Mouse (Mus musculus): ENCODE measurements at regions not wholly inside any gene's neighbourhood (a gene's known extent, or its start where the extent isn't known, plus 50 kb on each side); places are given as distances from the start of the nearest gene placed in this dataset.
A peak's percentile ranks its signal among the peaks of the same experiment; 100 is the strongest.

GRCm38 (mm10) chr2:51452816-51453215 is 174.5 kb upstream of the Tas2r134 start:
- no peak for DNase-seq (ENCODE audit: low spot score in 2 of 2)

GRCm38 (mm10) chr2:51448121-51448520 is 179.2 kb upstream of the Tas2r134 start:
- no peak for DNase-seq (ENCODE audit: low spot score in 2 of 2)

GRCm38 (mm10) chr2:51447616-51448015 is 179.7 kb upstream of the Tas2r134 start:
- no peak for DNase-seq (ENCODE audit: low spot score in 2 of 2)

DNA sequence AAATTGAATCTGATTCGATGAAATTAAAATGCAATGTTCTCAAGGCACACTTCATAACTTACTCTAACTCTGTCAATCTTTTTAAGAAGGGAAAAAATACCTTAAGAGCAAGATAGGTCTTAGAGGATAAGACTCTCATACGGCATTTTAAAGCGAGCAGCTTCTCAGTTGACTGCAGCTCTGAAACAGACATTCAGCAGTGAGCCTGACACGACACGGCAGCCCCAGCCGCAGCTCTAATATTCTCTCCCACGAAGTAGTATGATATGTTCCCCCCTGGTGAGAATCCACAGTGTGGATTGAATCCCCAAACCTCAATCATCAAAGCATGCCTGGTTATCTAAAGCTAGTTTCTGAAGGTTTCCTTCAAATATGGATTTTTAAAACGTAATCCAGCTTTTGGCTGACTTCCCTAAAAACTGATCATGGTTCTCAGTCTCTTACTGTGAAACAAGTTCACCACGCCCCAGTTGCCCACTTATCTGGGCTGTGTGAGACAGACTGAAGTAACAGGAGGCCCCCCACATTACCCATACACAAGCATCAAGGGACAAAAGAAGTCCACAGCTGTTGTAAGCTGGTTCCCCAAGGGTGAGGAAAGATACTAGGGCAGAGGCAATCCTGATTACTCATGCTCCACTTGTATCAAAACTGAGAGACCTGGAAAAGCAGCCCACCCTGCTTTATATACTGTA is 182.8 kb upstream of the Tas2r134 start:
- DNase-seq (ENCODE audit: low spot score in 2 of 2): no peak

DNA sequence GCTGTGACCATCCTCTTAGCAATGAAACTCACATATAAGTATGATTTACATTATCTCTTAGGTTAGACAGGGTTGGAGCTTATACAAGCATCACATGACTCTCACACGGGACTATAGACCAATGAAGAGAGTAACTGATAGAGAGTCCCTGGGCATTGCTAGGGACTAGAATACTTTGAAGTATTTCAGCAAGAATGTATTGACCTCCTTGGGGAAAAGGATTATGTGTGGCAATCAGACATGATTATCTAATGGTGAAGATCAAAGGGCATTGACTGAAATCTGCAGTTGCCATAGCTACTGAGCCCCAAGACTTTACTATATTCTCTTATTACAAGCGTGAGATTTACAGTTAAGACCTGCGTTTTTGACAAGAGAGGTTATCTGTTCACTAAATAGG is 183.4 kb upstream of the Tas2r134 start:
- DNase-seq (ENCODE audit: low spot score in 2 of 2): no peak

GRCm38 (mm10) chr2:51439047-51439446 is 188.3 kb upstream of the Tas2r134 start:
- DNase-seq (ENCODE audit: low spot score in 2 of 2): no peak

- no peak for DNase-seq (ENCODE audit: low spot score in 2 of 2)
These were observed 190.7 kb upstream of the Tas2r134 start for GRCm38 (mm10) chr2:51436590-51436989.

- no peak for DNase-seq (ENCODE audit: low spot score in 2 of 2)
These were observed 195.7 kb upstream of the Tas2r134 start for GRCm38 (mm10) chr2:51431564-51431963.

- DNase-seq (ENCODE audit: low spot score in 2 of 2): no peak
These were observed 197.6 kb upstream of the Tas2r134 start for GRCm38 (mm10) chr2:51429716-51430115.

DNA sequence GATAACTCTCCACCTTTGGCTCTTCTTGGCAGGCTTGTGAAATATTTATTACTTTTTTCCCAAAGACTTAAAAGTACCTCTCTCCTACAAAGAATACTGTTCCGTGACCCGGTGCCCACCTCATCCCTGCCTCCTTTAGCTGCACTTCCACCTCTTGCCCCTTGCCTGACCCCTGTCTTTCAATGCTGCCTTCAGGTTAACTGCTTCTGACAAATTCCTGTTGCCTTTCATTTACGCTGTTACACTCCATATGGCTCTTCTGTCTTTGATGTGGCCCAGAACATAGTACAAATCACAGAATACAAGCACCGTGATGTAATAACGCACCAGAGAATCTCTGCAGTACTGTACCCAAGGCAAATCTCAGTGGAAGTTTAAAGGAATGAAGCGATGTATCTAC is 204.9 kb upstream of the Tas2r134 start:
- no peak for DNase-seq (ENCODE audit: low spot score in 2 of 2)

DNA sequence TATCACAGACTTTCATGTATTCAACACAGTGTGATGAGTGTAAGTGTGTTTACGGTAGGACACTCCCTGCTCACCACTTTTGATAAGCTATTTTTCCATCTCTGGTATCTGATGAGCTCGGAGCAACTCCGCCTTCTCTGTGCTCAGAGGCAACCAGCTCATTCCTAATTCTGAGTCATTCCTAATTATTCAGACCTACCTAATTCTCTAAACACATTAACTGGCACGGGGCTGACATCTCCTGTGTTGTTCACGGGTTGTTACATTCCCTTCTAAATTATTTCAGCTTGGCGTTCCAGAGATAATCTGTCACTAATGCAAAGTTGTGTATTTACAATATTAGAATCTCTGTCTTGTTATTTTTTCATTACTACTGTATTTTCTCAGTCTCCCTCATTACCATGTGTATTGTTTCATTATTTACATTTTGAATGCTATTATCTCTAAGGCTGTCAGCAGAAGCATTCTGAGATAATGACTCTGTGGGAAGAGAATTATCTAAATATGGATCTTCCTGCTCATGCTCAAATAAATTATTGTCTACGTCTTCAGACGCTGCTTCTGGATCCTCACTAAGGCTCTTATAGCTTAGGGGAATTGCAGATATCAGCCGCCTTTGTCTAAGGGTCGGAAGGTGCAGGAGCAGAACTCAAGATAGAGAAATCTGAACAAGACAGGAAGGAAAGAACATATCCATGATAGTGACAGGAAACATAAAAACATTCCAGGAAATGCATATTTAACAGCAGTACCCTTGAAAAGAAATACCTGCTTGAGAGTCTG is 209.2 kb upstream of the Tas2r134 start:
- DNase-seq (ENCODE audit: low spot score in 2 of 2): no peak

DNA sequence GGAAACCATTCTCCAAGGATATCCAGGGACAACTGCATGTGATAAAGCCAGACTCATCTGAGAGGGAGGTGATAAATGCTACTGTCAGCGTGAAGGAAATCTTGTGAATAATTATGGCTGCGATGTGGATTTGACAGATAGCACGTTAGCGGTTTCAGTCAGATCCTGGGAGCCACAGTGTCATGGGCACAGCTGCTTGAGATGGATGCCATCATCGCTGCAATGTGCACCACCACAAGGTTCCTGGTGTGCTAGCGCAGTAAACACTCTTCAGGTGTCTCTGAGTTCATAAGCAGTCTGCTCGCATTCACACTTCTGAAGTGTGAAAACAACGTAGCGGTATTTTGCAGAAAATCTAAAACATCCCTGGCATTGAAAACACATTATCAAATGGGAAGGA is 238.9 kb upstream of the Tas2r134 start:
- DNase-seq (ENCODE audit: low spot score in 2 of 2): no peak

- peak in 1 of 2 experiments; percentile 3 for DNase-seq (ENCODE audit: low spot score in 2 of 2)
These were observed 238.2 kb upstream of the Rnd3 start for GRCm38 (mm10) chr2:51387136-51387535.

GRCm38 (mm10) chr2:51376597-51376996 is 227.7 kb upstream of the Rnd3 start:
- no peak for DNase-seq (ENCODE audit: low spot score in 2 of 2)

- DNase-seq (ENCODE audit: low spot score in 2 of 2): no peak
These were observed 225.7 kb upstream of the Rnd3 start for GRCm38 (mm10) chr2:51374636-51375035.

- no peak for DNase-seq (ENCODE audit: low spot score in 2 of 2)
These were observed 223.9 kb upstream of the Rnd3 start for GRCm38 (mm10) chr2:51372771-51373170.

DNA sequence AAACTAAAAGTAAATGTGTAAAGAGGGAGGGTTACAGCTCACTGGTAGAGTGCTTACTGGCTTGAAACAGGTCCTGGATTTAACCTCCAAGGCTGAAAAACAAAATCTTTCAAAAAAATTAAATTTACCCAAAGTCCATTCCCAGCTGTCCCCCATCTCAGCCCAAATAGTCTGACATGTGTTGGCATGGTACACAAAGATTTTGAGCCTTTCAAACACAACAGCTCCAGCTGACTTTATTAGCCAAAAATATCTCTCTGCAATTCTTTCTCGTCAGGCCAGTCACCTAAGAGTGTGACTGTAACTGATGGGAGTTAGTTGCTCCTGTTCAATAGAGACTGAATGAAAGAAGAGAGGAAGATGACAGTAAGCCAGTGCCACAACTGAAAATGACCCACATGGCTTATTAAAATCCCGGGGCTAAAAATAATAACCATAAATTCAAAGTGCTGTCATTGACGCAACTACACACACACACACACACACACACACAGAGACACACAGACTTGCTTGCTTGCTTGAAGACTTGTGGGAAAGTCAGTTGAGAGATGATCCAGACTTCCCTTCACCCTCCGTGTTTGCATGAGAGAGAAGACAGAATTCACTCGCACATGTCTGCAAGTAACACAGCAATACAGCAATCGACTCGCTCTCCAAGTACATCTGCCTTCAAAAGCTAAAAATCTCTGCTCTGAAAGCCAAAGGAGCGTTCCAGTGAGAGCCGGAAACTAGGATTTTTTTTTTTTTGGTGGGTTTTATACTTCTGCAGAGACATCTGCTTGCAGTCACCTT is 214.1 kb upstream of the Rnd3 start:
- DNase-seq (ENCODE audit: low spot score in 2 of 2): no peak

DNA sequence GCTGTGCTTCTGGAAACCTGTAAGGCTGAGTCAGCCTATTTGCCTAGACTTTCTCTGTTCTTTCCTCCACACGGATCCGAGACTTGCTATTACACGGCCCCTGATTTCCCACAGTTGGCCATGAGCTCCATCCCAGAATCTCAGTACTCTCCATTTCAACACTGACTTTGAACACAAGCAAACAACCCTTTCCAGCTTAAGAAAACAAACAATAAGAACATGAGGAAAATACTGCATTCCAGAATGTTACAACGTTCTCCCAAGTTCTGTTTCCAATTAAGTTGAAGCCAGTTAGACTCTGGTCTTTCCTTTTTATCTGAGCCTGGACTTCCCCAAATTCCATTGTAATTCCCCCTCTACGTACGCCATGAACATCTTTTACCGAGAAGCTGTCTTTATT is 206.4 kb upstream of the Rnd3 start:
- no peak for DNase-seq (ENCODE audit: low spot score in 2 of 2)

DNA sequence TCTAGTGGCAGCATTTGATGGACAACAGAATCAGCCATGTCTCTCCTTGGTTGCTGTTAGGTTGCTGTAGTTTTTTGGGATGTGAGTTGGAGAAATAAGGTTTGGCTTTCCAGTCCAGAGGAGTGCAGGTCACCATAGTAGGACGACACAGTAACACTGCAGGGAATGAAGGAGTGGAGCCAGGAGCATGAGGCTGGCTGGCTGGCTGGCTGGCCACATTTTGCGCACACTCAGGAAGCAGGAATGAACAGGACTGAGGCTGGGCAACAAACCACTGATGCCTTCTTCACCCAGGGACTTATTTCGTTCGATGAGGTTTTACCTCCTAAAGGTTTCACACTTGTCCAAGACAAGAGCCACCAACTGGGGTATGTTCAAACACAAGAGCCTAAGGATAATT is 205.9 kb upstream of the Rnd3 start:
- DNase-seq (ENCODE audit: low spot score in 2 of 2): no peak

DNA sequence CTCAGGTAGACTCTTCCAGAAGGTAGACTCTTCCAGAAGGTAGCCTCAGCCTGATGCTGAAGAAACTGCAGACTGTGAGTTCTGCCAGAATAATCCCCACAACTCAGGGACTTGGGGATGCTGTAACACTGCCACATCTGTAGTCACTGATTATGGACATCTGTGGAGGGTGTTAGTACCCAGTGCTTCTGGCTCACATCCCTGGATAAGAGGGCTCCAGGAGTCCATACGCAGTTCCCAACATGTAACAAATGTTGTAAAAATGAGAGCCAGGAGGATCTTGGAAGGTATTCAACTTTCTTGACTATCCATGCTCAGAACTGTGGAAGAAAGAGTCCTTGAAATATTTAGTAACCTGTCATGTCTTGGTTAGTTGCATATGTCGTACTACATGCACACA is 200.7 kb upstream of the Rnd3 start:
- DNase-seq (ENCODE audit: low spot score in 2 of 2): no peak

GRCm38 (mm10) chr2:51348774-51349173 is 199.9 kb upstream of the Rnd3 start:
- DNase-seq (ENCODE audit: low spot score in 2 of 2): no peak

- no peak for DNase-seq (ENCODE audit: low spot score in 2 of 2)
These were observed 198.2 kb upstream of the Rnd3 start for GRCm38 (mm10) chr2:51347086-51347485.

All from left cerebral cortex, adult 18-20 months (tissue).